Mouse (Mus musculus): ENCODE results near the gene Kpna7. TPM values are rescaled to one million over a fixed set of nuclear protein-coding genes. Genes with fewer than 3 reads are reported as not detected.
"Not testable (repeated sequence)": the region's sequence is repeated elsewhere in the genome, so short reads cannot be mapped to it uniquely, and the experiment has no call there.

Gene Kpna7
- not detected for total RNA-seq (2022)

GRCm38 (mm10) chr5:145083632-145084451, at the start of gene Kpna7, which contains the start of gene Arpc1a:
Kpna7 (minus strand) TSS chr5:145084030.
Arpc1a (plus strand) TSS chr5:145083830.
- peak; percentile 87 for DNase-seq

- DNase-seq: not testable (repeated sequence)
Measured at GRCm38 (mm10) chr5:145133275-145133674, 49.4 kb upstream of the Kpna7 start.

- DNase-seq: no peak
Measured at GRCm38 (mm10) chr5:145130995-145131394, 47.2 kb upstream of the Kpna7 start.

GRCm38 (mm10) chr5:145130191-145130590, 46.4 kb upstream of the Kpna7 start:
- no peak for DNase-seq

- DNase-seq: not testable (repeated sequence)
Measured at GRCm38 (mm10) chr5:145129773-145130172, 45.9 kb upstream of the Kpna7 start.

- DNase-seq: no peak
Measured at GRCm38 (mm10) chr5:145129124-145129523, 45.3 kb upstream of the Kpna7 start.

- no peak for DNase-seq
Measured at GRCm38 (mm10) chr5:145126580-145126979, 42.8 kb upstream of the Kpna7 start.

- no peak for DNase-seq
Measured at GRCm38 (mm10) chr5:145123396-145123795, 39.6 kb upstream of the Kpna7 start.

- DNase-seq: no peak
Measured at GRCm38 (mm10) chr5:145120921-145121320, 37.1 kb upstream of the Kpna7 start.

- no peak for DNase-seq
Measured at GRCm38 (mm10) chr5:145119385-145119784, 35.6 kb upstream of the Kpna7 start.

- DNase-seq: no peak
Measured at GRCm38 (mm10) chr5:145118461-145118860, 34.6 kb upstream of the Kpna7 start.

- no peak for DNase-seq
Measured at GRCm38 (mm10) chr5:145118005-145118404, 34.2 kb upstream of the Kpna7 start.

GRCm38 (mm10) chr5:145116916-145117315, 33.1 kb upstream of the Kpna7 start:
- DNase-seq: peak; percentile 61

- peak; percentile 74 for DNase-seq
Measured at GRCm38 (mm10) chr5:145116316-145116715, 32.5 kb upstream of the Kpna7 start.

GRCm38 (mm10) chr5:145115736-145116135, 31.9 kb upstream of the Kpna7 start:
- DNase-seq: no peak

GRCm38 (mm10) chr5:145114606-145115473, 31.0 kb upstream of the Kpna7 start:
- DNase-seq: peak; percentile 50

- peak; percentile 62 for DNase-seq
Measured at GRCm38 (mm10) chr5:145114071-145114605, 30.3 kb upstream of the Kpna7 start, which contains the start of gene Arpc1b. Arpc1b (plus strand) TSS chr5:145114215.

GRCm38 (mm10) chr5:145113416-145113815, 29.6 kb upstream of the Kpna7 start:
- no peak for DNase-seq

GRCm38 (mm10) chr5:145112566-145112965, 28.7 kb upstream of the Kpna7 start:
- DNase-seq: no peak

GRCm38 (mm10) chr5:145110401-145110800, 26.6 kb upstream of the Kpna7 start:
- DNase-seq: no peak

GRCm38 (mm10) chr5:145105694-145106275, 22.0 kb upstream of the Kpna7 start:
- no peak for DNase-seq

- DNase-seq: no peak
Measured at GRCm38 (mm10) chr5:145104328-145104727, 20.5 kb upstream of the Kpna7 start.

GRCm38 (mm10) chr5:145102706-145103105, 18.9 kb upstream of the Kpna7 start:
- no peak for DNase-seq

All from adrenal gland, adult 8-10 months (tissue).